Mouse (Mus musculus) Patski (cell line): ENCODE measurements around the gene Rasgrf2. TPM values are rescaled to one million over a fixed set of nuclear protein-coding genes. Genes with fewer than 3 reads are reported as not detected.
A peak's percentile ranks its signal among the peaks of the same experiment; 100 is the strongest.

ENCODE experiments used
- ATAC-seq: fragments of 100-300 bp; one replicate; pipeline ENCODE4 v1.8.0; 2021
- CTCF ChIA-PET: fragments of 350-600 bp; sonication (Branson Sonifier 250); formaldehyde crosslinking; loops from one replicate; lab custom pipeline; 2022; ENCODE audit warnings: inconsistent platforms; lab: Charles Lee
- POLR2A ChIA-PET: fragments of 350-600 bp; sonication (Branson Sonifier 250); formaldehyde crosslinking; loops from one replicate; lab custom pipeline; 2022; ENCODE audit warnings: antibody characterized with exemption, inconsistent platforms; lab: Charles Lee
- DNase-seq: peaks from one replicate; pipeline ENCODE4 v3.0.0-alpha.2; 2011; ENCODE audit warnings: low read depth, low spot score
- H3K27me3 ChIP-seq: fragments of 371-371 bp; one replicate; pipeline ENCODE4 v1.5.1; 2021
- CTCF ChIP-seq: fragments of 100-300 bp; IDR thresholded peaks from one replicate; pipeline ENCODE4 v1.5.1; 2021
- in situ Hi-C: fragments of 300-500 bp; cut with MboI; formaldehyde crosslinking; loops from 3 replicates; pipeline ENCODE4 v1.11.1; 2018; ENCODE audit warnings: low pct_unique_long_range_greater_than_20kb, mixed read lengths
- polyA plus RNA-seq: library from polyadenylated mRNA; unstranded; gene quantifications from one replicate; pipeline ENCODE4 v1.2.3, GENCODE M21; 2021

The Rasgrf2 gene
- polyA plus RNA-seq, 1 experiment from 2014 or later = 0.05 TPM

DNA sequence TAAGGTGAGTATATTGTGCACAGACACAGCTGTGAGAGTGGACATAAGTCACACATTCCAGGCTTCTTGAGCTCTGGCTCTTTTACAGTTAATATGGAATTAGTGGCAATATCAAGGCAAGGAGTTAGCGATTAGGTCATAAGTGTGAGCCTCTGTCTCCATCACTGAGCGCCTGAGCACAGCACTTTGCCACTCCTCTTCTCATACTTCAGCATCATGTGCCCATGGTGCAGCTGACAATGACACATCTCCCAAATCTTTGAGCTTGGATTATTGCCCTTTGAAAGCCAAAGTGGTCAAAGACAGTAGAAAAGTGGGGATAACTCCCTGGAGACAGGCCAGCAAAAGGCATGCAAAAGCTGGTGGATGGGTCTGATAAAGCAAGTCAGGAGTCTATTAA is 175.8 kb downstream of the Rasgrf2 start:
- in situ Hi-C loops = no loop called here
- H3K27me3 ChIP-seq = no peaks in the 10 kb centered on the region
- DNase-seq (no peak), ATAC-seq (no peak)
- CTCF ChIA-PET = interaction anchor here (1.3 to 1.4 kb wide), 2 partner anchors 10 to 16 kb away, joined by 3 read pairs; no protein-coding TSS in a partner anchor
- TF ChIP-seq CTCF = no peak
- POLR2A ChIA-PET = no interaction called here

DNA sequence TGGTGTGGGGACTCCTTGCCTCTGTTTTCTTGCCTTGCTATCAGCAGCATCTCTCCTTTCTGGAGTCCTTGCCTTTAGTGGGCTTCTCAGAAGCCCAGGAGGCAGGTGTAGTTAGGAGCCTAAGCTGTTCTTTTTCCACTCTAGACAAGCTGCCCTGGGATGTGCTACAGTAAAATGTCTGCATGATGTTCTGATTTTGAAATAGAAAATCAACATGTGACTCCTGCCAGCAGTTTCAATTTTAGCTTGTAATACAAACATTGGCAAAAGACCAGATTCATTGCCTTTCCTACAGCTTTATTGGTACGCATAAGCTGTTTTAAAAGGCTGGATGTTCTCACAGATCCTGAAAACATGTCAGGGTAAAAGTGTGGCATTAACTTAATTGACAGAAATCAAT is 176.3 kb downstream of the Rasgrf2 start:
- ChIA-PET POLR2A (no interaction called here), CTCF (no interaction called here)
- in situ Hi-C loops = no loop called here
- no peak for TF ChIP-seq CTCF
- ATAC-seq (no peak), DNase-seq (no peak)
- H3K27me3 ChIP-seq = no peaks in the 10 kb centered on the region

DNA sequence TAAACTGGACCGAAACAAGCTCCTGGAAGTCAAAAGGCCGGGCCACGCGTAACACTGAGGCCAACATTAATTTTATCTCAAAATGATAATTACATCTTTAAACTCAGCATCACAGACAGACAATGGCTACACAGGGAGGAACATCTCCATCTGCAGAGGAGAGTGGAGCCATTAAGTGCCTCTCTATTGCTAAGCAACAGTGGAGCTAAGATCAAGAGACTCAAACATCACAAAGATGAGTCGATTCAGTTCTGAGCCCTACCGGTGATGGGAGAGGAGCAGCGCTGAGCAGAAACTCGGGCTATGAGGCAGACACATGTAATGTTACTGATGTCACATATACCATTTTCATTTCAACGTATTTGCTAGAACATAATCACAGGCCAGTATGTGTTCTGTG is 191.3 kb downstream of the Rasgrf2 start:
- no peak for TF ChIP-seq CTCF
- ChIA-PET CTCF (interaction anchor here (1.4 kb wide), 1 partner anchor 16 kb away, joined by 3 read pairs; no protein-coding TSS in a partner anchor), POLR2A (interaction anchor here (0.6 to 0.7 kb wide), 2 partner anchors 370 to 602 kb away, joined by 3 to 5 read pairs; no protein-coding TSS in a partner anchor)
- ATAC-seq (no peak), DNase-seq (no peak)
- in situ Hi-C loops = loop anchor here (25.0 kb wide), 1 partner anchor 97 kb away; no protein-coding TSS in a partner anchor
- H3K27me3 ChIP-seq = no peaks in the 10 kb centered on the region

DNA sequence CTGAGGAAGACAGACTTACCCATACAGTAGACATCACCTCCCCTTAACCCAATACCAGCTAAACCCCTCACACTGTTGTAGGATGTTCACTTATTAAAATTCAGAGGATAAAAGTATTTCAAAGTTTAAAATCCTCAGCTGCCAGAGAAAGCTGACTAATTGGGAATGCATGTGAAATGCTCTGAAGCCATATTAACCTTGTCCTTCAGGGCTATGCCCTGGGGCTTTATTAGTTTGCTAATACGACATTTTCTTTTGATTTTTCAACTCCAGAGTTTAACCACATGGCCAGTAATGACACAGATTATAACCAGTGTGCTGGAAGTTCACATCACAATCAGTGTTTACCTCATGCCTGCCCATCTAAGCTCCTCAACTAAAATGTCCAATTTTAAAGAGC is 192.6 kb downstream of the Rasgrf2 start:
- H3K27me3 ChIP-seq = no peaks in the 10 kb centered on the region
- in situ Hi-C loops = loop anchor here (25.0 kb wide), 1 partner anchor 98 kb away; no protein-coding TSS in a partner anchor
- TF ChIP-seq CTCF = no peak
- CTCF ChIA-PET = interaction anchor here (1.2 kb wide), 1 partner anchor 16 kb away, joined by 3 read pairs; no protein-coding TSS in a partner anchor
- peak; percentile 64 for DNase-seq
- POLR2A ChIA-PET = no interaction called here
- ATAC-seq = peak; percentile 42

DNA sequence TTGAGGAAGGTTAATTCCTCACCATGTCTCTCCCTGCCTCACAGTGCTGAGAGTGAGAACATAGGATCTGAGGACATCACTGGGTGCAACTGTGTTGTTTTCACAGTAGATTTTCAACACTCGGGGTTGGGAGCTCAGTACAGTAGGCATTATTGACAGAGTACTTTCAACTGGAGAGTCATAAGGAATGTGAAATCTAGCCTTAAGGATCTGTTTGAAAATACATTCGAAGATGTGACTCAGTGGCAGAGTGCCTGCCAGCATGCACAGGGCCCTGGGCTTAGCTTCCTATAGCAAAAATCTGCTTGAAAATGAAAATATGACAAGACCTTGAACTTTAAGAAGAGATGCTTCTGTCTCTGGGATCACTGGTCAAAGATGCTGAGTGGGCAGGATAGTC is 194.2 kb downstream of the Rasgrf2 start:
- DNase-seq (no peak), ATAC-seq (no peak)
- ChIA-PET CTCF (interaction anchor here (1.2 kb wide), 1 partner anchor 14 kb away, joined by 3 read pairs; no protein-coding TSS in a partner anchor), POLR2A (no interaction called here)
- H3K27me3 ChIP-seq = no peaks in the 10 kb centered on the region
- in situ Hi-C loops = loop anchor here (25.0 kb wide), 1 partner anchor 100 kb away; no protein-coding TSS in a partner anchor
- no peak for TF ChIP-seq CTCF

DNA sequence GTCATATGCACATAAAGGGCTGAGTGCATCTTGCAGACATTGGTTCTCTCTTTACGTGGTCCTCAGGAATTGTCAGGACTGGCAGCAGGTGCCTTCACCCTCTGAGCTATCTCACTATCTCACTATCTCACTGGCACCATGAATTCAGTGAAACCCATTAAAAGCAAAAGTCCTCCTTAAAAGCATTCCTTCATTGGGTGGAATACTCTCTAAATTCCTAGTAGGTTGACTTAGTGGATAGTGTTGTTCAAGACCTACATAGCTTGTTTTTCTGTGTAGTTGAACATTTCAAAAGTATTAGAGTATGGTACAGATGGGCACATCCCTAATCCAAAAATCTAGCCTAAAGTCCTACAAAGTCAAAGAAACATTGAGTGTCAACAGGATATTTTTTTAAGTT is 199.3 kb downstream of the Rasgrf2 start:
- in situ Hi-C loops = loop anchor here (25.0 kb wide), 1 partner anchor 105 kb away; no protein-coding TSS in a partner anchor
- H3K27me3 ChIP-seq = no peaks in the 10 kb centered on the region
- ChIA-PET POLR2A (no interaction called here), CTCF (no interaction called here)
- DNase-seq = no peak
- TF ChIP-seq CTCF = no peak
- ATAC-seq = no peak

DNA sequence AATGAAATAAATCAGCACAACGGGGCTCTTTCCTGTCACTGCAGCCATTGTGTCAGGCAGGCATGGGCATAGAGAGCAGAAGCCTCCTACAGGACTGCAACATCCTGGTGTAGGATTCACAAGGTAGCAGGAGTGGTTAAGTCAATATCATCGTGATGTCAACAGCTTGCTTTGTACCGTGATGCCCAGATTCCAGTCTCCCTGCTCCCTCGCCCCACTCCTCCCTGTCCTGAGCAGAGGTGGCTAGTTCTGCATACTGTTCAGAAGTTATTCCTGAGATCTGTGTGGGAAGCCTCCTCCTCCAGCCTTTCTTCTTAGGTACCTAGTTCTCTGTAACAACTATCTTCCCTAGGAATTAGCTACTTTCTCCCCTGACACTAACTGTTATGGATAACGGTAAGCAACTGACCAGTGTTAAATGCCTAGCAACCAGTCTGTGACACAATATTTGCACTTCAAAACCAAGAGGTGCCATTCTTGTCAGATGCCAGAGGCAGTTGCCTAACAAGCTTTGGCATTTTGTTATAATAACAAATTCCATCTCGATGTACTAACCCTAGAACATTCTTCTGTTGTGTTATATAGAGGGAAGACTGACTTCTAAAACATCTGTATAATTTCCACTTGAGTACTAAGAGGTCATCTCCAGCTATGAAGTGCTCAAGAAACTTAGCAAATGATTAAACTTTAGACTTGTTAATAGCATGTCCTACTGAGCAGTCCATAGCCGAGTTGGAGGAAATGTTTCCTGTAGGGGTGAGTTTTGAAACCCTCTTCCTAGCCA is 201.3 kb downstream of the Rasgrf2 start:
- no peak for TF ChIP-seq CTCF
- in situ Hi-C loops = loop anchor here (25.0 kb wide), 1 partner anchor 107 kb away; no protein-coding TSS in a partner anchor
- ChIA-PET CTCF (interaction anchor here (1.3 to 2.5 kb wide), 3 partner anchors 12 to 425 kb away, joined by 3 to 8 read pairs (median 5); partner anchors contain the start of gene Msh3), POLR2A (no interaction called here)
- H3K27me3 ChIP-seq = no peaks in the 10 kb centered on the region
- ATAC-seq (peak; percentile 84), DNase-seq (no peak)

DNA sequence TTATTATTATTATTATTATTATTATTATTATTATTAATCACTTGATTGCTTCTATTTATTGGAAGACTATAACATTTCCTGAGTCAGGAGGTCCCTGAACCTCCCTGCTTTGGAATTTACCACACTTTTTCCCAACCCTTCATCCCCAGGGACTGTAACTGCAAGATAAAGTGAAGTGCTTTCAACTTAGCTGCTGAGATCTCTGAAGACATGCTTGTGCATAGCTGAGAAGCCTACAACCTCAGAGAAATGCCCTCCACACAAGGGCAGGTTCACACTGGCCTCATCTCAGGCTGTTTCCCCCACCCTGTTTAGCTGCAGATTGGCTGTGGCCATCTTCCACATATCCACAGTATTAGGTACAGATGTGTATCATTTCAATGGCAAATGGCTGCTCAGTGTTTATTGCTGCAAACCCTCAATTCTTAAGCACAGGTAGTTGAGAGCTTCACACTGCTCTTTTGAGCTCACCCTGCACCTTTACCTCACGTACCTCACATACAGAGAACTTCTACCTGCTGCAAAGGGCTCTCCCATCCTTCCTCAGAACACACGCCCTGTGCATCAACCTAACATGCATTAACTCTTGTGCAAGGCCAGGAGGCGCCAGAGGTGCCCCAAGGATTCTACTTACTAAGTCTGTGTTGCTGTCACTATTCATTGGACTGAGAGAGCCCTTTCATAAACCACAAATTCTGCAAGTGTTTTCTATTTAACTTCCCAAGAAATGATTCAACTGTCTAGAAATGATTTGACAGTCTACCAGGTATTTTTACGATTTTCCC is 202.7 kb downstream of the Rasgrf2 start:
- DNase-seq (no peak), ATAC-seq (no peak)
- POLR2A ChIA-PET = no interaction called here
- TF ChIP-seq CTCF = peak; percentile 44
- H3K27me3 ChIP-seq = no peaks in the 10 kb centered on the region
- in situ Hi-C loops = loop anchor here (25.0 kb wide), 1 partner anchor 109 kb away; no protein-coding TSS in a partner anchor
- CTCF ChIA-PET = interaction anchor here (2.5 kb wide), 1 partner anchor 13 kb away, joined by 8 read pairs; no protein-coding TSS in a partner anchor

DNA sequence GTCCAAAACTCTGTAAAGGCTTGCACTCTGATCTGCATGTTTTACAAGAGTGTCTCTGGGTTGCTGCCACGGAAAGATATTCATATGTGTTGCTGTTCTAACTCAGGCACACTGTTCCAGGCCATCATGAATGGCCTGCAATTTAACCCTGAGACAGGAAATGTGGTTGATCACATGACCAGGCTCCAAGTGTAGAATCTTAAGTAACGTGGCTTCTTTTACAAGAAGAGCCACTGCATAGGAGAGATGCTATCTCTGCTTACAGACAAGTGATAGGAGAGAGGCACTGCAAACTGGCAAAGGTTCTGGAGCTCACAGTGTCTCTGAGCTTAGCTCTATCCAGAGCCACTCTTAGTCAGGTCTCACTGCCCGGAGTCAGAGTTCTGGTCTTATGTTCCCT is 210.4 kb downstream of the Rasgrf2 start:
- in situ Hi-C loops = loop anchor here (25.0 kb wide), 1 partner anchor 816 kb away; no protein-coding TSS in a partner anchor
- ATAC-seq (no peak), DNase-seq (no peak)
- POLR2A ChIA-PET = no interaction called here
- no peak for TF ChIP-seq CTCF
- CTCF ChIA-PET = no interaction called here
- no peaks in the 10 kb centered on the region for H3K27me3 ChIP-seq

DNA sequence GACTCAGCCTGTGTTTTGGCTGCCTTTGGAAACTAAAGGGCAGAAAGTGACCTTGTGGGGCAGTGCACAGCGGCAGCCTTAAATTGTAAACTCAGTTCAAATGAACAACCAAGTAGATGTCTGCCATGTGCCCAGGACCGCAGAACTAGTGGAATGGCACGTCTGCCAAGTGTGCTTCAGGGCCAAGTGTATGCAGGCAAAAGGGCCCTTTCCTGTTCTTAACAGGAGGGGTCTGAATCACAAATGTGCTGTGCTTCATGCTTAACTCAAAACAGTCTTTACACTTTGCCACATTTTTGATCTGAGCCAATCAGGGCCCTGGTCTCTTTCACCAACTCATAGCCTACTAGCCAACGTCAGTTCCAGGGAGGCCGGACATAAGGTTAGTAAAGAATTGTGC is 212.7 kb downstream of the Rasgrf2 start:
- CTCF ChIA-PET = no interaction called here
- no peak for DNase-seq
- in situ Hi-C loops = loop anchor here (25.0 kb wide), 1 partner anchor 819 kb away; no protein-coding TSS in a partner anchor
- no peak for TF ChIP-seq CTCF
- ATAC-seq = no peak
- no peaks in the 10 kb centered on the region for H3K27me3 ChIP-seq
- POLR2A ChIA-PET = no interaction called here
